ENCODE assay signal across 35 mouse cellular contexts in genomic region chr7:50755516-50755915, GRCm38 (mm10).
"Had no signal": no experiment of that assay in that cellular context is flagged by ENCODE, and none has a peak within 500 bp of the region (broad histone marks: within the 10 kb centered on the region; RNA-seq: fewer than 3 reads in every experiment).

No protein-coding gene starts in this region.

- H3K4me2 ChIP-seq: heart, embryonic 11.5 days; heart, embryonic 12.5 days; heart, embryonic 13.5 days; heart, embryonic 15.5 days; hindbrain, embryonic 12.5 days; hindbrain, embryonic 13.5 days; hindbrain, embryonic 14.5 days; hindbrain, embryonic 15.5 days; intestine, embryonic 15.5 days; kidney, embryonic 15.5 days had no signal

- H3K4me3 ChIP-seq: heart, adult 2 months; heart, embryonic 10.5 days; heart, embryonic 12.5 days; heart, embryonic 13.5 days; heart, embryonic 15.5 days; hindbrain, embryonic 10.5 days; hindbrain, embryonic 12.5 days; hindbrain, embryonic 13.5 days; hindbrain, embryonic 15.5 days; intestine, embryonic 15.5 days; kidney, embryonic 15.5 days; layer of hippocampus, adult 2 months had no signal

- H3K9me3 ChIP-seq: heart, embryonic 10.5 days; heart, embryonic 12.5 days; heart, embryonic 13.5 days; heart, embryonic 15.5 days; hindbrain, embryonic 10.5 days; hindbrain, embryonic 12.5 days; hindbrain, embryonic 13.5 days; hindbrain, embryonic 15.5 days; intestine, embryonic 15.5 days; kidney, embryonic 15.5 days had no signal

- H3K27ac ChIP-seq: heart, adult 2 months; heart, embryonic 10.5 days; heart, embryonic 13.5 days; heart, embryonic 15.5 days; hindbrain, embryonic 10.5 days; hindbrain, embryonic 12.5 days; hindbrain, embryonic 13.5 days; hindbrain, embryonic 14.5 days; hindbrain, embryonic 15.5 days; hindbrain, postnatal 0 days; intestine, embryonic 15.5 days; kidney, embryonic 15.5 days; kidney, postnatal 0 days; layer of hippocampus, adult 2 months had no signal

- H3K27me3 ChIP-seq: heart, embryonic 12.5 days; heart, embryonic 13.5 days; heart, embryonic 15.5 days; hindbrain, embryonic 12.5 days; hindbrain, embryonic 13.5 days; hindbrain, embryonic 15.5 days; intestine, embryonic 15.5 days; kidney, embryonic 15.5 days had no signal

- H3K4me1 ChIP-seq: heart, embryonic 10.5 days; heart, embryonic 12.5 days; heart, embryonic 13.5 days; heart, embryonic 15.5 days; hindbrain, embryonic 10.5 days; hindbrain, embryonic 12.5 days; hindbrain, embryonic 13.5 days; hindbrain, embryonic 15.5 days; intestine, embryonic 15.5 days; kidney, embryonic 15.5 days had no signal

- ATAC-seq: hindbrain, embryonic 16.5 days; hindbrain, postnatal 0 days; inflammation-experienced regulatory T-cells, adult 6 months; intestine, embryonic 15.5 days; intestine, embryonic 16.5 days; intestine, postnatal 0 days had no signal

- H3K36me3 ChIP-seq: heart, embryonic 10.5 days; heart, embryonic 12.5 days; heart, embryonic 13.5 days; heart, embryonic 15.5 days; hindbrain, embryonic 10.5 days; hindbrain, embryonic 12.5 days; hindbrain, embryonic 13.5 days; hindbrain, embryonic 15.5 days; intestine, embryonic 15.5 days; kidney, embryonic 15.5 days had no signal

- H3K9ac ChIP-seq: heart, embryonic 12.5 days; heart, embryonic 13.5 days; heart, embryonic 15.5 days; hindbrain, embryonic 12.5 days; hindbrain, embryonic 13.5 days; hindbrain, embryonic 14.5 days; hindbrain, embryonic 15.5 days; intestine, embryonic 15.5 days; kidney, embryonic 15.5 days had no signal

- DNase-seq: heart, adult 2 months; heart, postnatal 10 days; heart, postnatal 14 days; heart, postnatal 36 days; heart, postnatal 4 days; kidney, adult 11 months; kidney, adult 18-20 months; kidney, adult 2 months; kidney, adult 8-10 months; kidney, adult 9 months; kidney, postnatal 10 days; kidney, postnatal 14 days; kidney, postnatal 25 days; kidney, postnatal 36 days; kidney, postnatal 4 days; layer of hippocampus, adult 9-11 months had no signal
